Mouse (Mus musculus): ENCODE data around the gene Mest.

DNA sequence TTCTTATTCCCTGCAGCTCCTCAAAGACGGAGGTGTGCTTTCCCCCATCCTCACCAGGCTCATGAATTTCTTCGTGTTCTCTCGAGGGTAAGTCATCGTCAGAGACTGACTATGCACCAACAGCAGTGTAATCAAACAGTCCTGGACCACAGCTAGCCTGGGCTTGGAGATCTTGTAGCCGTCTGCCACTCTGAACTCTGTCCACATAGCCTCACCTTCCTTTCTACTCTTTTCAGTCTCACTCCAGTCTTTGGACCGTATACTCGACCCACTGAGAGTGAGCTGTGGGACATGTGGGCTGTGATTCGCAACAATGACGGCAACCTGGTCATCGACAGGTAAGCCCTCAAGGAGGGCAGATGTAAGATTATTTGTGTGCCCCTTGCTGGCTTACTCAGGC lies 21.5 kb downstream of the Mest start:
- TF ChIP-seq CTCF (IDR thresholded peaks at IDR 0.05; ENCODE audit: extremely low read depth, insufficient read length, insufficient replicate concordance, low read depth, low read length) = no peak
- TF ChIP-seq POLR2A (IDR thresholded peaks at IDR 0.05; ENCODE audit: low read depth, low read length) = no peak
